Mouse (Mus musculus) heart, adult 8-10 months (tissue): ENCODE measurements at regions not wholly inside any gene's neighbourhood (a gene's known extent, or its start where the extent isn't known, plus 50 kb on each side); places are given as distances from the start of the nearest gene placed in this dataset.
A peak's percentile ranks its signal among the peaks of the same experiment; 100 is the strongest.

Experiments used
- DNase-seq: peaks from one replicate; pipeline ENCODE4 v3.0.0; 2022; ENCODE audit warnings: low spot score

- no peak for DNase-seq
Observed at GRCm38 (mm10) chr14:46223008-46223407, 156.2 kb upstream of the Gm15217 start.

GRCm38 (mm10) chr14:46224421-46224950, 154.7 kb upstream of the Gm15217 start:
- no peak for DNase-seq

GRCm38 (mm10) chr14:46225851-46226608, 153.2 kb upstream of the Gm15217 start:
- no peak for DNase-seq

- DNase-seq = no peak
Observed at GRCm38 (mm10) chr14:46234040-46234439, 145.2 kb upstream of the Gm15217 start.

- DNase-seq = peak; percentile 7
Observed at GRCm38 (mm10) chr14:46234835-46235234, 144.4 kb upstream of the Gm15217 start.

GRCm38 (mm10) chr14:46240046-46240800, 139.0 kb upstream of the Gm15217 start:
- DNase-seq = peak; percentile 41

GRCm38 (mm10) chr14:46240896-46241295, 138.3 kb upstream of the Gm15217 start:
- no peak for DNase-seq

GRCm38 (mm10) chr14:46247491-46248484, 131.4 kb upstream of the Gm15217 start:
- DNase-seq = peak; percentile 1

- DNase-seq = no peak
Observed at GRCm38 (mm10) chr14:46249141-46249540, 130.1 kb upstream of the Gm15217 start.

- no peak for DNase-seq
Observed at GRCm38 (mm10) chr14:46255261-46255660, 124.0 kb upstream of the Gm15217 start.

GRCm38 (mm10) chr14:46256336-46256735, 122.9 kb upstream of the Gm15217 start:
- no peak for DNase-seq

GRCm38 (mm10) chr14:46257311-46257710, 121.9 kb upstream of the Gm15217 start:
- no peak for DNase-seq

- DNase-seq = no peak
Observed at GRCm38 (mm10) chr14:46258551-46258950, 120.7 kb upstream of the Gm15217 start.

- no peak for DNase-seq
Observed at GRCm38 (mm10) chr14:46260291-46260980, 118.8 kb upstream of the Gm15217 start.

- no peak for DNase-seq
Observed at GRCm38 (mm10) chr14:46275455-46275854, 103.8 kb upstream of the Gm15217 start.

- no peak for DNase-seq
Observed at GRCm38 (mm10) chr14:46276926-46277831, 102.0 kb upstream of the Gm15217 start.

GRCm38 (mm10) chr14:46277832-46278611, 101.2 kb upstream of the Gm15217 start:
- no peak for DNase-seq

- no peak for DNase-seq
Observed at GRCm38 (mm10) chr14:46292398-46292797, 86.8 kb upstream of the Gm15217 start.

- DNase-seq = peak; percentile 76
Observed at GRCm38 (mm10) chr14:46296275-46296674, 82.9 kb upstream of the Gm15217 start.
